Comparison of ENCODE assay signal across 8 mouse cellular contexts in genomic region chr1:172127487-172127886, GRCm38 (mm10). TPM values are rescaled to one million over a fixed set of nuclear protein-coding genes. Genes with fewer than 3 reads are reported as not detected.
DNase-seq lines count a peak whose midpoint lies in the region; ATAC-seq and TF ChIP-seq lines count a peak whose summit lies in the region.

No protein-coding gene starts in this region.

- peak overlapping the region; percentile 85 for H3K9ac ChIP-seq in hindbrain, embryonic 12.5 days
- H3K9ac ChIP-seq in liver, embryonic 15.5 days, result peak overlapping the region; percentile 77

- H3K27ac ChIP-seq in gastrocnemius, adult 2 months, result peak overlapping the region; percentile 89; the same call in 1 of the 2 replicates
- H3K27ac ChIP-seq in bone marrow, adult 2 months (ENCODE audit: control insufficient read depth, insufficient read depth, low read depth, low read length, poor library complexity), result no peak overlapping the region
- H3K27ac ChIP-seq in hindbrain, embryonic 12.5 days, result no peak overlapping the region
- peak overlapping the region; percentile 64; the same call in 1 of the 2 replicates for H3K27ac ChIP-seq in liver, embryonic 15.5 days (replicated peaks)

- no peak for TF ChIP-seq POLR2A in bone marrow, adult 2 months (IDR thresholded peaks at IDR 0.05; ENCODE audit: borderline replicate concordance, control insufficient read depth, low read depth, low read length)

- peak overlapping the region; percentile 66 for H3K4me2 ChIP-seq in hindbrain, embryonic 12.5 days (replicated peaks)
- peak overlapping the region; percentile 79 for H3K4me2 ChIP-seq in liver, embryonic 15.5 days

- intact Hi-C loops in gastrocnemius, adult 2 months (cut with DNase I), result loop anchor here (5.0 kb wide), 1 partner anchor 185 kb away; no protein-coding TSS in a partner anchor

- peak overlapping the region; percentile 95 for H3K4me3 ChIP-seq in gastrocnemius, adult 2 months
- H3K4me3 ChIP-seq in bone marrow, adult 2 months (replicated peaks; ENCODE audit: control insufficient read depth, low read depth, low read length), result peak overlapping the region; percentile 26
- peak overlapping the region; percentile 81 for H3K4me3 ChIP-seq in hindbrain, embryonic 12.5 days
- H3K4me3 ChIP-seq in liver, embryonic 15.5 days (replicated peaks), result peak overlapping the region; percentile 79

- no peak for ATAC-seq in hindbrain, embryonic 12.5 days (ENCODE audit: low FRiP score)
- no peak for ATAC-seq in liver, embryonic 15.5 days (ENCODE audit: insufficient read depth)

- 59% methylated on average over 5 of the region's 5 CpGs for WGBS in bone marrow, adult 2 months
- 54% methylated on average over 5 of the region's 5 CpGs for WGBS in hindbrain, embryonic 12.5 days
- WGBS in liver, embryonic 15.5 days (ENCODE audit: insufficient replicate concordance), result 45% methylated on average over 5 of the region's 5 CpGs

- H3K36me3 ChIP-seq in hindbrain, embryonic 12.5 days, result peaks cover 48% of the 10 kb centered on the region
- H3K36me3 ChIP-seq in liver, embryonic 15.5 days (replicated peaks), result peaks cover 49% of the 10 kb centered on the region

- no peaks in the 10 kb centered on the region; the same call in 1 of the 2 replicates for H3K4me1 ChIP-seq in bone marrow, adult 2 months (ENCODE audit: control insufficient read depth, insufficient read depth, low read length)
- peaks cover 9% of the 10 kb centered on the region for H3K4me1 ChIP-seq in hindbrain, embryonic 12.5 days
- H3K4me1 ChIP-seq in liver, embryonic 15.5 days (replicated peaks), result peaks cover 17% of the 10 kb centered on the region

- no peak for TF ChIP-seq CTCF in gastrocnemius, adult 2 months (IDR thresholded peaks at IDR 0.05)
- no peak for TF ChIP-seq CTCF in bone marrow, adult 2 months (IDR thresholded peaks at IDR 0.05; ENCODE audit: control insufficient read depth, insufficient read depth, low read length)

- no peaks in the 10 kb centered on the region for H3K9me3 ChIP-seq in hindbrain, embryonic 12.5 days (replicated peaks)
- H3K9me3 ChIP-seq in liver, embryonic 15.5 days (replicated peaks), result no peaks in the 10 kb centered on the region

- H3K27me3 ChIP-seq in hindbrain, embryonic 12.5 days, result no peaks in the 10 kb centered on the region
- no peaks in the 10 kb centered on the region for H3K27me3 ChIP-seq in liver, embryonic 15.5 days

- DNase-seq in gastrocnemius, adult 2 months, result peak; percentile 44
- no peak for DNase-seq in gastrocnemius, postnatal 25 days
- DNase-seq in left cerebral cortex, adult 9 months (ENCODE audit: low spot score in 2 of 2), result no peak
- DNase-seq in gastrocnemius, adult 8-10 months (ENCODE audit: low spot score in 2 of 2), result no peak
- no peak for DNase-seq in urinary bladder, postnatal 10 days (ENCODE audit: low spot score)

RNA-seq across cellular contexts. Expression of gene Pex19, which starts 0.9 kb away (rescaled TPM):
- total RNA-seq in gastrocnemius, adult 2 months (2021), result 10 to 100 TPM; 62.9 to 80.8 TPM
- total RNA-seq in gastrocnemius, postnatal 25 days (2021), result 10 to 100 TPM; 76.0 to 82.5 TPM
- 32.8 TPM in 2 replicates for polyA plus RNA-seq in bone marrow, adult 2 months (2011; ENCODE audit: insufficient read depth, insufficient read length, low replicate concordance, missing spikeins)
- 178 and 183 TPM in 2 replicates for polyA plus RNA-seq in hindbrain, embryonic 12.5 days (2016; fragmentation: Nextera tagmentation; extraction: Ambion mirVana)
- polyA plus RNA-seq in liver, embryonic 15.5 days (2015; fragmentation: Nextera tagmentation; extraction: Ambion mirVana), result 38.7 and 41.8 TPM in 2 replicates
- total RNA-seq in gastrocnemius, adult 8-10 months (2022), result 10 to 100 TPM; 74.5 to 83.0 (median 76.6) TPM

RNA-seq across cellular contexts. Expression of gene Dcaf8, which starts 20.4 kb away (rescaled TPM):
- total RNA-seq in gastrocnemius, adult 2 months (2021), result 100 to 1,000 TPM; 158 to 193 TPM
- 100 to 1,000 TPM; 131 to 159 TPM for total RNA-seq in gastrocnemius, postnatal 25 days (2021)
- polyA plus RNA-seq in bone marrow, adult 2 months (2011; ENCODE audit: insufficient read depth, insufficient read length, low replicate concordance, missing spikeins), result 56.2 and 72.7 TPM in 2 replicates
- 136 and 137 TPM in 2 replicates for polyA plus RNA-seq in hindbrain, embryonic 12.5 days (2016; fragmentation: Nextera tagmentation; extraction: Ambion mirVana)
- polyA plus RNA-seq in liver, embryonic 15.5 days (2015; fragmentation: Nextera tagmentation; extraction: Ambion mirVana), result 55.3 and 62.8 TPM in 2 replicates
- total RNA-seq in gastrocnemius, adult 8-10 months (2022), result 100 to 1,000 TPM; 197 to 219 (median 208) TPM

RNA-seq across cellular contexts. Expression of gene Ncstn, which starts 44.9 kb away (rescaled TPM):
- total RNA-seq in gastrocnemius, adult 2 months (2021), result 10 to 100 TPM; 27.1 to 31.9 TPM
- 10 to 100 TPM; 25.7 to 27.1 TPM for total RNA-seq in gastrocnemius, postnatal 25 days (2021)
- polyA plus RNA-seq in bone marrow, adult 2 months (2011; ENCODE audit: insufficient read depth, insufficient read length, low replicate concordance, missing spikeins), result 15.7 and 47.9 TPM in 2 replicates
- polyA plus RNA-seq in hindbrain, embryonic 12.5 days (2016; fragmentation: Nextera tagmentation; extraction: Ambion mirVana), result 128 and 132 TPM in 2 replicates
- polyA plus RNA-seq in liver, embryonic 15.5 days (2015; fragmentation: Nextera tagmentation; extraction: Ambion mirVana), result 37.6 and 43.5 TPM in 2 replicates
- 10 to 100 TPM; 23.6 to 28.9 (median 24.8) TPM for total RNA-seq in gastrocnemius, adult 8-10 months (2022)

RNA-seq across cellular contexts. Expression of gene Copa, which starts 45.2 kb away (rescaled TPM):
- 10 to 100 TPM; 88.3 to 90.9 TPM for total RNA-seq in gastrocnemius, adult 2 months (2021)
- 10 to 100 TPM; 70.6 to 79.4 TPM for total RNA-seq in gastrocnemius, postnatal 25 days (2021)
- polyA plus RNA-seq in bone marrow, adult 2 months (2011; ENCODE audit: insufficient read depth, insufficient read length, low replicate concordance, missing spikeins), result 35.1 and 45.8 TPM in 2 replicates
- polyA plus RNA-seq in hindbrain, embryonic 12.5 days (2016; fragmentation: Nextera tagmentation; extraction: Ambion mirVana), result 233 and 256 TPM in 2 replicates
- 70.1 and 73.6 TPM in 2 replicates for polyA plus RNA-seq in liver, embryonic 15.5 days (2015; fragmentation: Nextera tagmentation; extraction: Ambion mirVana)
- total RNA-seq in gastrocnemius, adult 8-10 months (2022), result 100 to 1,000 TPM in 1 of 4 experiments, 10 to 100 TPM in 3; 82.9 to 101 (median 85.3) TPM

Comparison
In these comparisons a context has a peak if more than half of its experiments do, and no peak if none do; other contexts are left out.
1. H3K27ac ChIP-seq: peak in gastrocnemius, adult 2 months (single experiment) and liver, embryonic 15.5 days (single experiment); none in bone marrow, adult 2 months (single experiment) and hindbrain, embryonic 12.5 days (single experiment).
2. H3K4me3 ChIP-seq: peak in every context shown above with its lines; median percentile 95 in gastrocnemius, adult 2 months; 81 in hindbrain, embryonic 12.5 days; 79 in liver, embryonic 15.5 days; 26 in bone marrow, adult 2 months.